Mouse (Mus musculus) ovary, postnatal 10 days (tissue): ENCODE results near the gene Epha1.

Experiments used
- DNase-seq: peaks from one replicate; pipeline ENCODE4 v3.0.0; 2022; ENCODE audit warnings: low spot score

Gene Epha1

DNA sequence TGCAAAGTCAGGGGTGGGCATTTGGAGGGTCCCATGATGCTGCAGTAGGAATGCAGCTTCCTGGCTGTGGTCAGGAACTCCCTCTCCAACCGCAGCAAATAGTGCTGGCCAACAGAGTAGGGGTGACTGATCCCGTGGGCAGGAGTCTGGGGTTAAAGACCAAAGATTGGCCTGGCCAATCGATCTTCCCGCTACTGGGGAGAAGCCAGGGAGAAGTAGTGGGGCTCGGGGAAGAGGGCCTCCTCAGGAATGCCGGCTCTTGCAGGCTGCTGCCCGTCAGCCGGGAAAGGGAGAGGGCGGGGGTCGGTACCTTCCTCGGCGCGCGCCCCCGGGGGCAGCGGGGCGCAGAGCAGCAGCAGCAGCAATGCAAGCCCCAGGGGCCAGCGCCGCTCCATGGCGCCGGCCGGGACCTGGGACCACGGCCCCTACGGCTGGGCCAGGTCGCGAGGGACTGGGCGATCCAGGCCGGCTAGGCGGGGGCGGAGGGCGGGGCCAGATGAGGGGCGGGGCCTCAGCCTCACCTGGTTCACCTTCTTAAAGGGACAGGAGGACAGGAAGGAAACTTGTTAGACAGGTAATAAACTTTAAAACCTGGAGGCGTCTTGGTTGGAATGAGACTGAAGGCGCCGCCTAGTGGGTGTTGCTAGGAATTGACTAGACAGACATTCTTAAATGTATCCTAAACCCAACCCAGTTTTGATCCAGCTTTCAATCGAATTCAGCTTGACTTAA lies at the start of gene Epha1:
Gene Epha1 (minus strand): TSS at position 453 of the 732 bp plus-strand sequence.
- DNase-seq: peak; percentile 26

DNA sequence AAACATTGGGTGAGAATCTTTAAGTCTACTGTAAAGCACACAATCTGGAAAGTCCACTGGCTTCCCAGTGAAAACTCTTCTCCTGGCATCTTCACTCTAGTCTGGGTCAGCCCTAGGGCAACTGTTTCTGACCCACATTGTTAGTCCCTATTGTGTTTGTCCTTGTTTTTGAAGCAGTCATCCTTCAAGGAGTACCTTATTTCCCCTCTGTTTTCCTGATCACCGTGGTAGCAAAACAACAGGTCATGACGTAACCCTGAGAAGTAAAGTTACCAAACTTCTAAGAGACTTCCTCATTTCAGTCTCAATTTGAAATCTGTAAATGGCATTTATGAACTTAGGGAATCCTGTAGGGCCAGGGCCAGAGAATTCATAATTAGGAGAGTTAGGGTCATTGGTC lies 48.4 kb upstream of the Epha1 start:
- DNase-seq: no peak

DNA sequence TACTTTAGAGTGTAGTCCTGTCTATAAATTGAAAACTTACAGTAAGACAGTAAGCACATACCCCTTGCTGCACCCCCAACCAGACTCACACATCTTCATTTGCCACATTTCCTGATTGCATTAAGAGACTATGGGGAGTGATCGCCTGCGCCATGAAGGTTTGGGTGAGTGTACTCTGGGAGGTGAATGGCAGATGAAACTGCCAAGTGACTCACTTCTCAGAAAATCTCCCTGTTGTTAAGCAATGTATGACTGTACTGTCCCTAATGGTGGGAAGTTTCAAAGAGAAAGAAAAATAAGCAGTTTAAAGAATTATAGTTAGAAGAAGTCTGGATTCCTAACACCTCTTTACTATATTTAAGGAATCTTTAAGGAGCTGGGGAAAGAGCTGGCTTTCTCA lies 46.4 kb upstream of the Epha1 start:
- DNase-seq: no peak

DNA sequence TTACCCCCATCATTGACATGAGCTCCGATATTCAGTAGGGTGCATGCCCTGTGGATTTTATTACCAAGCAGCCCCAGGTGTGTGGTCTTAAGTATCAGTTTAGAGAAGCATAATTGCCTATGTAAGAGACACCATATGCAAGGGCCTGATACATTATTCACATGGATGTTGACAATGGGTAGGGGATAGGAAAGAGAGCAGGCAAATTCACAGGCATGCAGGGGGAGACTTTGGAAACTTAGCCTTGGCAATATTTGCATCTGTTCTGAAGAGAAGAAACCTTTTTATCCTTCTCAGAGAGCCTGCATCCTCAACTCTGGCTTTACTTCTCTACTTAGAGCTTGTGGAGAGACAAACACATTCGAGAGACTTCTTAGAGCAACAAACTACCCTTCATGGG lies 32.1 kb upstream of the Epha1 start, which contains the start of gene Tas2r135:
Gene Tas2r135 (plus strand): TSS at position 301 of the 400 bp plus-strand sequence.
- DNase-seq: no peak

DNA sequence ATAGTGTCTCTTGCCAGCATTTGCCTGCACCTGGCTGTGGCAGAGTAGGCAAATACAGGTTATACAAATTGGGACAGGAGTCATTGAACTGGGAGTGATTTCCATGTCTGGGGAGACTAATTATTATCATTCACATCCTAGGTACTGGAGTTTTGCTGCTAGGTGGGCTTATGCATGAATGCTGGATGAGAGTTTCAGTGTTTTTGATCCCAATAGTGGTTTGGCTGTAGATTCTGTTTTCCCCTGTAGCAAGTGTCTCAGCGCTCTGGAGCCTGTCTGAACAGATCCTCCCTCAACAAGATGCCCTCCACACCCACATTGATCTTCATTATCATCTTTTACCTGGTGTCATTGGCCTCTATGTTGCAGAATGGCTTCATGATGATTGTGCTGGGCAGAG lies 26.9 kb upstream of the Epha1 start, which contains the start of gene Tas2r143:
Gene Tas2r143 (plus strand): TSS at position 301 of the 400 bp plus-strand sequence.
- DNase-seq: no peak

DNA sequence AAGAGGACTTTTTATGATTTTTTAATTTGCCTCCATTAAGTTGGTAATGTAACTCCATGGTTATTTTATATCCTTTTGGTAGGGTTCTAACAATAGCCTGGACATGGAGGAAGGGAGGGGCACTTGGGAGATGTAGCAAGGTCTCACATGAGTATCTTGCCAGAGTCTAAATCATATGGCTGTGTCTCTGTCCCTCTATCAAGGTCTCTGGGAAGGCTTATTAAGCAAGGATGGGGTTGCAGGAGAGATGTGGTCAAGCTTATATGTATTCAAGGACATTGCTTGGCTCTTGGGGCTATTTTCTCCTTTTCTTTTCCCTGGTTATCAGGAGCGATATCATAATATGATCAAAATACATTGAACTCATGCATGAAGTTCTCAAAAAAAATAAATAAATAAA lies 25.9 kb upstream of the Epha1 start:
- DNase-seq: no peak

DNA sequence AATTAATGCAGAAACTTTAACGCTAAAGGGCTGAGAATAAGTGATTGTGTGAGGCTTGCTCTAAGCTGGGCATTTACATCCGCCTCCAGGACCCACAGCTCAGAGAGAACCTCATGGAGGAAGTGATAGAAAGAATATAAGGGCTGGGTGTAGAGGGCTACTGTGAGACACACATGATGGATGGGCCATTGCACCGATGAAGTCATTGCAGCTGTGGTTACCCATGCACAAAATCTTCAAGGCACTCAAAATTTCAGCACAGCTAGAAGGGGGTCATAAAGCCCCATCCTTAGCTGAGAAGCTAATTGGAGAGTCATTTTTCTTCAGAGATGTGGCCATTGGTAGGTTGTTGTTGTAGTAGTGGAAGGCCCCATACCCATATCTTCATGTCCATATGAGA lies 25.2 kb upstream of the Epha1 start:
- no peak for DNase-seq

DNA sequence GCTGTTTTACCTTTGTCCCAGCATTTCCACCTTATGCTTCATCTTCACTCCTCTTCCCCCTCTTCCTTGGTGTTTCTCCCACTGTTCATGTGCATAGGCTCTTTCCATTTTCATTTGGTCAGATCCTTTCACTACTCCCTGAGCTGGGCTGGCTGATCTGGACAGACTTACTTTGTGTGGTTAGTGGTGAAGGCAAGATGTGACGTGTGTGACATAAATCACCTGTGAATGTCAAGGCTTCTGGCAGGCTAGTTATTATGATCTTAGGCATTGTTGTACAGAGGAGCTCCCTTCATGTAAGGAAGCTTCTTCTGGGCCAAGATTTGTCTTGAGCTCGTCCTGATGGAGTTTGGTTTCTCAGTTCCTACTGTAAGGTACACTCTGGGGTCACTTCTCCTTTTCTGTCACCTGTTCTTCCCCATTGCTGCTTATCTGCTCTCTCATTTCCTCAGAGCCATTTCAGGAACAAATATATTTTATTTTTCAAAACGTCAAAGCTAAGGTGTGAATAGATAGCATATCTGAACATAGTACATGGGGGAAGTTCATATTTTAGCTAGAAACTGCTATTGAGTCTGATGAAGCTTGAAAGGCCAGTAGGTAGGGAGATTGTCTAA lies 24.1 kb upstream of the Epha1 start:
- no peak for DNase-seq

DNA sequence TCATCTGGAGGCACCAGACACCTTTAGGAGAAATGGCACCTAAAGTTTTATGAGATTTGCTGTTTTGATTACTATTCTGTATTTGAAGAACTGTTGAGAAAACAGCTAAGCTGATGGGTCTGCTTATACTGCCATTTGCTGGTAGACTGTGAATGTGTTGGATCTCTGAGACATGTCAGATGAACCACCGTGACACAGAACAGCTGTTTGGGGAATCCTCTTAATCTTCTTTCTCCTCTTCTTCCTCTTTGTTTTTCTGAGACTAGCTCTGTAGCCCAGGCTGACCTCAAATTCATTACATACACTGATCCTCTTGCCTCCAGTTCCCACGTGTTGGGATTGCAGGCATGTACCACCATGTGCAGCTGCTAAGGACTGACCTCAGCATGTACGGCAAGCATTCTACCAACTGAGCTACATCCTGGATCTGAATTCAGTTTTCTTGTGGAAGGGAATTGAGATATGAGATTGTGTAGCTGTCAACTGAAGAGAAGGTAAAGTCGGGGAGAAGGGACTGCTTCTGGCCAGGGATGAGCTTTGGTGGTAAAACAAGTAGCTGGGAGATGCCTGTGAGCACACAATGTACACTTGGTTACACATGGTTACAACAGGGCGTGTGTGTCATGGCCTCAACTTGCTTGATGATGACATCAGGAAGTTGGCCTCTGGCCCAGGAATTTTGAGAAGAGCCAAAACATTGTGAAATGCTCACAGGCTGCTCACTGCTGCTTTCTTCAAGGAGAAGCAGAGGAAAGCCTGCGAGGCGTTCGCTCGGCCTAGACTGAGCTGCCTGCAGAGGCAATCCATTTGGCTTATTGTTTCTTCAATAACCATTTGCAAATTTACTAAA lies 23.1 kb upstream of the Epha1 start:
- DNase-seq: peak; percentile 55

DNA sequence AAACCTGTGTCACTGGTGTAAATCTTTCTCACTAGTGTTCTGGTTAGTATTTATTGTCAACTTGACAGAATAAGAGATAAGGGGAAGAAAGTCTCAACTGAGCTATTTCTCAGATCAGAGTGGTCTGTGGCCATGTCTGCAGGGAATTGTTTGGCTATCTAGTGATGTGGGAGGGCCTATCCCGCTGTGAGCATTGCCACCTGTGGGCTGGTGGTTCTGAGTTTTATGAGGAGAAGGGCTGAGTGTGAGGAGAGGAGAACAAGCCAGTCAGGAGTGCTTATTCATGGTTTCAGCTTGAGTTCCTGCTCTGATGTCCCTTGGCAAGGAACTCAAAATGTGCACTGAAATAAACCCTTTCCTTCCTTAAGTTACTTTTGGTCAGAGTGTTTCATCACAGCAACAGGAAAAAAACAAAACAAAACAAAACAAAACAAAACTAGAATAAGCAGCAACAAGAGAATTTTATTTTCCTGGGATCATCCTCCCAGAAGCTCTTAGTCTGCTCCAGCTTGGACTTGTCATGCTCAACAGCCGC lies 18.8 kb upstream of the Epha1 start:
- DNase-seq: no peak

DNA sequence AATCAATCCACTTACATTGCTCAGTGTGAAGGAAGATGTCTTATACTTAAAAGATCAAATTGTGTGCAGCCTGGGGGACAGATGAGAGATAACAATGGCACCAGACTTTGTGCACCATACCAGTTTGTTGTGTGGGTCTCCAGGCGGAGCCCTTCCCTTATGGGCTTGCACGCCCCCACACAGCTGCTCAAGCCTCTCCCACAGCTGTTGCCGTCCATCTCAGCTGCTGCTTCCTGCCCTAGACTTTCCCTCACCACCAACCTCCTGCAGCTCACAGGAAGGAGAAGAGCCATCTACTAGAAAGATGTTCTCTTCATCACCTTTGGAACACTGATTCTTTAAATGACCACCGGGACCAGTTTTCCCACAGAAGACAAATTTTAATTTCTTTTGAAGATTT lies 12.6 kb upstream of the Epha1 start:
- no peak for DNase-seq

DNA sequence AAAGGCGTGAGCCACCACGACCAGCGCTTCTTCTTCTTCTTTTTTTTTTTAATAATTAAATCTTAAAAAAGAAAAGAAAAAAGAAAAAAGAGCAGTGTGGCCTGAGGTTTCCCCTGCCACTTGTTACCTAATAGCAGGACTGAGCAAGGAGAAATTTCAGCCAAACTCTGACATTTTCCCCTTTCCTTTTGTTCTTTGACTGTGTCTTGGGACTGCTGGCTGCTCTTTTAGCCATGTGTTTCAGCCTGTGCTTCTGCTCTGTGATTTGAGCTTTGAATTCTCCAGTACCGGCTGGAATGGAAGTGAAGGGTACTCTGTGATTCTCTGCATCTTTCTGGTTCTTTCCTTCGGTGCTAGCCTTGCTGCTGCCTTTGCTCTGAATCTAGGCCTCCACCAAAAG lies 10.3 kb upstream of the Epha1 start:
- DNase-seq: no peak

DNA sequence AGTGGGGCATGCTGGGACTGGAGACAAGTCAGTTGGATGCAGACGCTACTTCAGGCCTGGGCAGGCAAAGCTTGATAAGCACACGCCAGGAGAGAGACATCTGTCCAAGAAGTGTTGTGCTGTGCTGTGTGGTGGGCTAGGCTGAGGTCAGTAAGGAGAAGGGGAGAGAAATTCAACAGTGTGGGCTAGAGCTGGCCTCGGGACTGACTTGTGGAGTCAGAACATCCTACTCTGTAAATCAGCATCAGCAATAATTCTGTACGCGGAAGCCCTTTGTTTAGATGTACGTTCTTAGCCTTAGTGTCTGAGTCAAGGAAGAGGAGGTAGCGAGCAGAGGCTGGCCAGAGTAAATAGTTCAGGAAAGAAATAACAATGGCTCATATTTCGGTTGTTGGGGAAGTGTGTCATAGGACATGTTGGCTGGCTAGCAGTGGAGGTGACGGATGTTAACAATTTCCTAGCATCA lies 8.9 kb upstream of the Epha1 start:
- DNase-seq: no peak

DNA sequence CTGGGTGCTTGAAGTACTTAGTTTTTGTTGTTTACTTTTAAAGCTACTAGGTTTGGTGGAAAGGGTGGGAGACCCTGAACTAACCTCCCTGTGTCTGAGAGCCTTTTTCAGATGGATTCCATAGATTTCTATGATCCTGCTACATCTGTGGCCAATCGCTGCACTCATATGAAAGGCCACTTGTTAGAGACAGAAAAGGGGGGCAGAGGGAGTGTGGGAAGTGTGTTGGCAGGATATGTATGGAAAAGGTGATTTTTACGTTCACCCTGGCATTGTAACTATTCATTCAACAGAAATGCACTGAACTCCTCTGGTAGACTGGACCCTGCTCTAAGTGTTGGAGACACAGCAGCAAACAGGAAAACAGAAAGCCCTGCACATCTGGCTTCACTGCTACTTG lies 8.2 kb upstream of the Epha1 start:
- no peak for DNase-seq

DNA sequence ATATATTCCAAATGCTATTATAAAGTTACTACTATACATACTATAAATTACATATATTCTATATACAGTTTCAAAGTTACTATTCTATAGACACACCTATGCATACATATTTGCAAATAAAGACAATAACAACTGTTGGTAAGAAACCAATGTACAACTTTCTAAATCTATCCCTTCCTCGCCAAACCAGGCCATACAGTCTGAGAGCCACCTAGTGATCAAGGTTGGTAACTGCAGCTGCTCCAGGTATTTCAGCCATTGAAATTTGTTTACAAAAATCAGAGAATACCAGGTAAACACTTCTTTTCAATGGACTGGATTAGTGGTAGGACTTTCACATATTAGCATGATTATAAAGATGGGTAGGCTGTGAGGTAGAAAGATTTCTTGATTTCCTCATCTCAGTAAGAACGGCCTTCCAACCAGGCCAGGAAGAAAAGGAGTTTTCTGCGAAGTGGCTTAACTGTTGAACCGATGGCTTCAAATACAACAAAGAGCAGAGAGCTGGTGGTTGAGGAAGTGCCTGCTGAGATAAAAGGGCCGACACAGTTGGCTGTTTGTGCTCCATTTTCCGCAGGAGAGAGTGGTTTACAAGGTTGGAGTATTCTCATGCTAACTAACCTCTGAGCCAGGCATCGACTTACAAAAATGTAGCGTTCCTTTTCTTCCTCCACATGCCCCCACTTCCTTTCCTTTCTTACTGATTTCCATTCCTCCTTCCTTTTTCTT lies 7.5 kb upstream of the Epha1 start:
- no peak for DNase-seq

DNA sequence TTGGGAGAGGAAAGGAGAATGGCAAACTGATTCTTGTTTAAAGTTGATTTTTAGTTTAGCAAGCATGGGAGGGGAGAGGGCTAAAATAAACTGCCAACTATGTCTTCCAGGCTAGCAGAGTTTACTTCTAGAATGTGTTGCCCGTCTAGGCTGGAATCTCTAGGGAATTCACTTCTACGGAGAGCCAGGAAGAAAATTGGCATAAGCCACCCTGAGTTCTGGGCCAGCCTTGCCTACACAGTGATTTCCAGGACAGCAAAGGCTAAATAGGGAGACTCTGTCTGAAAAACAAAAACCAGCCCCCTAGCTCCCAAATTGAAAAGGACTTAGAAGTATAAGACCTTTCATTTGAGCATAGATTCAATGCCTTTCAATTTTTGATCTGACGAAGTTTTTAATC lies 6.5 kb upstream of the Epha1 start:
- no peak for DNase-seq

DNA sequence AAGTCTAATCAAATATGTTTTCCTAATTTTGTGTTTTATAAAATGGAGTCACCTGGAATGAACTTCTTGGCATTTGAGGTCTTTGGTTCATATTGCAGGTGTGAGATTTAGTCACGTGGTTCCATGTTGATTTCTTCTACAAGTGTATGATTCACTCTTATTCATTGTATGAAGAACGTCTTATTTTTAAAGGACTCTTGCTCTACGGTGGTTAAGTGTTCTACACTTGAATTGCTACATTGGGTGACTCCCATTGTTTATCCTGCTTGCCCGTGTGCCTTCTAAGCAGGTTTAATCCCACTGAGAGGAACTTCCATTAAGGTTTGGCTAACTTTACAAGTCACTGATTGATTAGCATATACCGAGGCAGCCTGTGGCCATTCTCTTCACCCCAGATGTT lies 4.2 kb upstream of the Epha1 start:
- DNase-seq: no peak

DNA sequence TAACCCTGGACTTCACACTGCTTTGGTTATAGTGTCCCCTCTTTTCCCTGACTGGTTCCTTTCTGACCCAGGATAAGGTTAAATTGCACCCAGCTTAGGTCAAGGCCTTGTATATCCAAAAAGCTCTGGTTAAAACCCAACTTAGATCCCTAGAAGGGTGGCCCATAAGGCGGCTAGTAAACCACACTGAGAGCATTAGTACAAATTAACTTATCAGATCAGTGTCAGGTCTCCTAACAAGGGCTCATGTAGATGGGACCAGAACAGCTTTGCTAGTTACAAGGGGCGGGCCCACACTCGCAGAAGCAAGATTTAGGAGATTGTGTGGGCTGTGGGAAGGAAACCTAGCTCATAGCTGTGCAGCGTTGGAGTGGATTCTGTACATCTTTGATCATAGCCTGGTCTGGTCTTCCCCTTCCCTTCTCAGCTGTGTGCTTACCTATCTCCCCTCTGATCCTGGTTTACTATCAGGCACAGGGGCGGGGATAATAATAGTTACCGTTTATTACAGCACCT lies 3.5 kb upstream of the Epha1 start:
- no peak for DNase-seq

DNA sequence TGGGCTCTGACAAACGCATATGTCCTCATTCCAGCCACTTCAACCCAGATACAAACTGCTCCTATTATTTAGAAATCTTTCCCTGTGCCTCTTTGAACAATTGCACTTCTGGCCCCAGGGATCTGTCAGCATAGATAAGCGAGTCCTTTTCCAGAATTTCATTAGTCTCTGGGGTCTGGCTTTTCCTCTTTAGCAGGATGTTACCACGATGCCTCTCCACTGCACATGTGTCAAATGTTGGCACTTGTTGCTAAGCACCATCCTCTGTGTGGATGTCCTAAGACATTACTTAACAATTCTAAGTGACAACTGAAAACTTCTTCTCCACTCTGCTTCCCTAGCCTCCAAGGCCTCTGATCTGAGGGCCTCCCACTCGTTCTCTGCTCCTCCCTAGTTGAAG lies 2.9 kb upstream of the Epha1 start:
- no peak for DNase-seq

DNA sequence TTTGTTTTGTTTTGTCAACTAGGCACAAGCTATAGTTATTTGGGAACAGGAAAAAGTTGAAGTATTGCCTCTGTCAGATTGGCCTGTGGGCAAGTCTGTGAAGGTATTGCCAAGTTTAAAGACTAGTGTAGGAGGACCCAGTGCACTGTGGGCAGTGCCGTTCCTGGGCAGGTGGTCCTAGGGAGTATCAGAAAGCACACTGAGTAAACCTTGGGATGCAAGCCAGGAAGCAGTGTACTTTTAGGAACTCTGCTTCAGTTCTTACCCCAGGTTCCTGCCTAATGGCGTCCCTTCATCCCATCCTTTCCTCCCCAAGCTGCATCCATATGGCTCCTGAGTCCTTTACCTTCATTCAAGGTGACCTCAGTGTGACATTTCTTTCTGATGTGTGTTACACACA lies 2.1 kb upstream of the Epha1 start:
- no peak for DNase-seq

DNA sequence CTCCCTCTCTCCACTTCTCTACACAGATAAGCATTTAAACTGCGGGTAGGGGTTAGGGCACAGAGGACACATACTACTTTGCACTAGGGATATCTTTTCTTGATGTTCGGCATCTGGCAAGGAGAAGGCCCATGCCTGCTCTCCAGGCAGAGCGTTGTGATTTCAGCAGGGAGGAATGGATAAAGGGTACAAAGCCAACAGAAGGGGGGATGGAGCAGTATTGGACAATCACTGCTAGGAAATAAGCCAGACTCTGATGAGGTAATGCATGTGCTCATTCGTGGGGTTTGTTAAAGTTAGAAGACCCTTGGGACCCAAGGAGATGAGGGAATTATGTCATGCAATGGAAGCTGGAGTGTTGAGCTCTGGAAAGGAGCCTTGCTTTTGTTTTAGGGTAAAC lies 1.6 kb upstream of the Epha1 start:
- DNase-seq: no peak
